Mouse (Mus musculus) lung, embryonic 15.5 days (tissue): ENCODE measurements at regions not wholly inside any gene's neighbourhood (a gene's known extent, or its start where the extent isn't known, plus 50 kb on each side); places are given as distances from the start of the nearest gene placed in this dataset.
"Not testable (repeated sequence)": the region's sequence is repeated elsewhere in the genome, so short reads cannot be mapped to it uniquely, and the experiment has no call there.

Experiments
- ATAC-seq: fragments of 200-750 bp; cut with Nextera tagmentation; 2 replicates; pipeline ENCODE4 v1.8.0; 2017; ENCODE audit warnings: moderate number of reproducible peaks, borderline replicate concordance; ENCODE audit not compliant: low FRiP score, low TSS enrichment; ENCODE audit errors: extremely low read depth
- H3K27ac ChIP-seq: fragments of 300-500 bp; sonication (generic); 2 replicates; pipeline ENCODE4 v1.5.1; 2015; ENCODE audit warnings: moderate library complexity, mild to moderate bottlenecking, inconsistent platforms
- H3K27me3 ChIP-seq: fragments of 300-500 bp; sonication (generic); 2 replicates; pipeline ENCODE4 v1.6.1; 2015; ENCODE audit warnings: inconsistent platforms
- H3K36me3 ChIP-seq: fragments of 300-500 bp; sonication (generic); 2 replicates; pipeline ENCODE4 v1.6.1; 2015; ENCODE audit warnings: inconsistent platforms
- H3K4me1 ChIP-seq: fragments of 300-500 bp; sonication (generic); 2 replicates; pipeline ENCODE4 v1.6.1; 2015; ENCODE audit warnings: inconsistent platforms
- H3K4me2 ChIP-seq: fragments of 300-500 bp; sonication (generic); 2 replicates; pipeline ENCODE4 v1.6.1; 2015; ENCODE audit warnings: inconsistent platforms, mild to moderate bottlenecking, moderate library complexity
- H3K4me3 ChIP-seq: fragments of 300-500 bp; sonication (generic); 2 replicates; pipeline ENCODE4 v1.5.1; 2015; ENCODE audit warnings: mild to moderate bottlenecking, inconsistent platforms
- H3K9ac ChIP-seq: fragments of 300-500 bp; sonication (generic); 2 replicates; pipeline ENCODE4 v1.6.1; 2015; ENCODE audit warnings: inconsistent platforms
- H3K9me3 ChIP-seq: fragments of 300-500 bp; sonication (generic); 2 replicates; pipeline ENCODE4 v1.6.1; 2016; ENCODE audit warnings: inconsistent platforms
- WGBS: fragments of 180-500 bp; shearing (Covaris S2); methylation state at CpG from one replicate; pipeline ENCODE4 v1.1.7; 2015; 5-methylcytosine and 5-hydroxymethylcytosine counted together

GRCm38 (mm10) chr7:75384506-75384911, 70.8 kb upstream of the Akap13 start:
- Histone ChIP-seq H3K4me3 (no peak overlapping the region), H3K9me3 (no peaks in the 10 kb centered on the region), H3K27ac (peak overlapping the region; percentile 51), H3K9ac (no peak overlapping the region), H3K4me2 (no peak overlapping the region), H3K27me3 (no peaks in the 10 kb centered on the region), H3K36me3 (no peaks in the 10 kb centered on the region), H3K4me1 (0 out of 2 replicates have a peak, but pooled peaks cover 5% of the 10 kb centered on the region)
- WGBS = 41% methylated on average over 8 of the region's 8 CpGs
- no peak; the same call in 1 of the 2 replicates for ATAC-seq

DNA sequence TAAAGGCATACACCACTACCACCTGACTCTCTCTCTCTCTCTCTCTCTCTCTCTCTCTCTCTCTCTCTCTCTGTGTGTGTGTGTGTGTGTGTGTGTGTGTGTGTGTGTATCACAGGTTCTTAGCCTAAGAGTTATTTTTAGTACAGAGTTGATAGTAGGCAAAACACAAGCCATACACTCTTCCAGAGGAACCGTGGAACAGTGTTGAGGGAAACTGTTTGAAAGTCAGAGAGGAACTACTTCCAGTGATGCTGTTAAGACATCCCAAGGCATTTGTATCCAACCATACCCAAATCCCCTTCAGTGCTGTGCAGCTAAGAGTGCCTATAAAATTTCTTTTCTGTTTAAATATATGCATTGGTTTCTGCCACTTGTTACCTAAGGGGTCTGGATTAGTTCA, 68.3 kb upstream of the Akap13 start:
- no peaks in the 10 kb centered on the region for H3K27me3 ChIP-seq
- H3K36me3 ChIP-seq = no peaks in the 10 kb centered on the region
- H3K4me2 ChIP-seq = no peak overlapping the region
- 0 out of 2 replicates have a peak, but pooled peaks cover 5% of the 10 kb centered on the region for H3K4me1 ChIP-seq
- ATAC-seq = no peak
- H3K9me3 ChIP-seq = no peaks in the 10 kb centered on the region
- 60% methylated on average over 1 of the region's 1 CpGs for WGBS
- H3K27ac ChIP-seq = no peak overlapping the region
- H3K4me3 ChIP-seq = no peak overlapping the region
- no peak overlapping the region for H3K9ac ChIP-seq

GRCm38 (mm10) chr7:75387821-75388431, 67.4 kb upstream of the Akap13 start:
- Histone ChIP-seq H3K27ac (no peak overlapping the region), H3K36me3 (no peaks in the 10 kb centered on the region), H3K4me2 (no peak overlapping the region), H3K9me3 (no peaks in the 10 kb centered on the region), H3K4me1 (0 out of 2 replicates have a peak, but pooled peaks cover 5% of the 10 kb centered on the region), H3K27me3 (no peaks in the 10 kb centered on the region), H3K9ac (no peak overlapping the region), H3K4me3 (no peak overlapping the region)
- ATAC-seq = no peak
- WGBS = 74% methylated on average over 6 of the region's 6 CpGs

- Histone ChIP-seq H3K4me1 (peaks cover 1% of the 10 kb centered on the region; the same call in 1 of the 2 replicates), H3K36me3 (no peaks in the 10 kb centered on the region), H3K27ac (no peak overlapping the region), H3K4me2 (no peak overlapping the region), H3K4me3 (no peak overlapping the region), H3K27me3 (no peaks in the 10 kb centered on the region), H3K9ac (no peak overlapping the region), H3K9me3 (no peaks in the 10 kb centered on the region)
- 86% methylated on average over 3 of the region's 3 CpGs for WGBS
- ATAC-seq = no peak; the same call in 1 of the 2 replicates
These were observed 65.2 kb upstream of the Akap13 start for GRCm38 (mm10) chr7:75390162-75390561.

GRCm38 (mm10) chr7:75392783-75393182, 62.6 kb upstream of the Akap13 start:
- Histone ChIP-seq H3K27ac (no peak overlapping the region), H3K4me3 (no peak overlapping the region), H3K4me2 (no peak overlapping the region), H3K4me1 (peaks cover 14% of the 10 kb centered on the region), H3K27me3 (no peaks in the 10 kb centered on the region), H3K36me3 (no peaks in the 10 kb centered on the region), H3K9ac (no peak overlapping the region), H3K9me3 (no peaks in the 10 kb centered on the region)
- ATAC-seq = no peak
- WGBS = 32% methylated on average over 3 of the region's 3 CpGs

DNA sequence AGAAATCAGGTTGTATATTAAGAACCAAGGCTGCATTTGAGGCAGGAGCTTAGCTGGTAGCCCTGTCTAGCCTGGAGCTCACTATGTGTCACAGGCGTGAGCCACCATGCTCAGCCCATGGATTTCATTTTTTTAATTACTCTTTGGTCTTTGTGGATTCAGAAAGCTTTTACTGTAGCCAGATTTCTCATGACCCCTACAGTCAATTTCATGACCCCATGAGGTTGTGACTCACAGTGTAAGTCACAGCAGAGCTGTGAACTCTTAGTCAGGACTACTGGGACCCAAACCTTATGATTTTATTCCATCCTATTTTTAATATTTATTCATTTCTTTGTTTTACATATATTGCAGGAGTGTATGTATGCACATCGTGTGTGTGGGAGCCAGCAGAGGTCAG, 61.9 kb upstream of the Akap13 start:
- no peak overlapping the region for H3K27ac ChIP-seq
- no peak overlapping the region for H3K4me3 ChIP-seq
- H3K9ac ChIP-seq = no peak overlapping the region
- H3K36me3 ChIP-seq = no peaks in the 10 kb centered on the region
- ATAC-seq = no peak
- peaks cover 16% of the 10 kb centered on the region for H3K4me1 ChIP-seq
- H3K4me2 ChIP-seq = no peak overlapping the region
- H3K9me3 ChIP-seq = no peaks in the 10 kb centered on the region
- 85% methylated on average over 2 of the region's 2 CpGs for whole genome bisulfite sequencing
- H3K27me3 ChIP-seq = no peaks in the 10 kb centered on the region

DNA sequence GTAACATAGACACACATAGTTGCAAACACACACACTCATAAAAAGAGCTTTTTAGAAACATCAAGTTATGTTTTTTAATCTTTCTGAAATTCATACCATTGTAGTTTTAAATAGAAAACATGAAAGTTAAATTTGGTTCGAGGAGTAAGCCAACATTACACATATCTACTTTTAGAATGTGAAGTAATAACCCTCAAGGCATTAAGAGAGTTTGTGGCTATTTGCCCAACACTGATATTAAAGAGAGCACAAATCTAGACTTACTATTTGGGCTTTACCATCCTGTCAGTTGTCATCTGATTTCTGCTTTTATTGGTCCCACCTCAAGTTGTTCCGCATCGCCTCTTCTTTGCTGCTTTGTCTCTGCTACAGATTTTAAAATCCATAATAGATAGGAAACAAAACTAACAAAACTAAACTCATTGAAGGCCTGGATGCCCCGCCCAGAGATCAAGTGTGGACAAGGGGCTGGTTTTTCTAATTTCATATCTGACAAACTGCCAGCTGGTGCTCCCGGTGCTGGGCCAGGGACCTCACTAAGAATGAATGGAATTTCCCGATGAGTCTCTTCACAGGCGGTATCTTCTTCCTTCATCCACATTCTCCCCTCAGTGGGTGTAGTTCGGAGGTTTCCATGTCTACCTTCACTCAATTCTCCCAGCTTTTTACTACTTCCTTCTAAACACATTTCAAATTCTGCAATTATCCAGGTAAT, 60.3 kb upstream of the Akap13 start:
- Histone ChIP-seq H3K9me3 (no peaks in the 10 kb centered on the region), H3K9ac (no peak overlapping the region), H3K4me3 (no peak overlapping the region), H3K27ac (no peak overlapping the region), H3K4me2 (no peak overlapping the region), H3K27me3 (no peaks in the 10 kb centered on the region), H3K4me1 (peaks cover 21% of the 10 kb centered on the region), H3K36me3 (no peaks in the 10 kb centered on the region)
- 42% methylated on average over 8 of the region's 8 CpGs for WGBS
- ATAC-seq = no peak

DNA sequence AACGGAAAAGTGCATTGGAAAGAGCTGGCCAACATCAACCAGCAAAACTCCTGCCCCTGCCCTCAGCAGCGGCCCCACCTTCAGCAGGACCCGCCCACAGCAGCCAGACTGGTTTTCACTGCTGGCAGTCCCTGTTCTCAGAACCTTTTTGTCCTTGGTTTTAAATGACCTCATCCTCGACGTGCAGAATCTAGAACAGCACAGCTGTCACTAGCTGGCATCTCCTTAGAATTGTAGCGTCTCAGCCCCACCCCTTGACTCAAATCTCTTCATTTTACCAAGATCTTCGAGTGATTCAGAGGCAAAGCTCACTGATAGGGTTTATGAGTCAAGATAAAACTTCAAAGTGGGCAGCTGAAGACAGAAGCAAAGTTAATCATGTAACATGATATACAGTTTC, 57.8 kb upstream of the Akap13 start:
- Histone ChIP-seq H3K9me3 (no peaks in the 10 kb centered on the region), H3K27me3 (no peaks in the 10 kb centered on the region), H3K4me1 (peaks cover 21% of the 10 kb centered on the region), H3K36me3 (no peaks in the 10 kb centered on the region), H3K9ac (no peak overlapping the region), H3K27ac (0 out of 2 replicates have a peak overlapping the region, but pooled peaks have one; percentile 2), H3K4me2 (no peak overlapping the region), H3K4me3 (no peak overlapping the region)
- no peak for ATAC-seq
- 6% methylated on average over 7 of the region's 7 CpGs for WGBS

DNA sequence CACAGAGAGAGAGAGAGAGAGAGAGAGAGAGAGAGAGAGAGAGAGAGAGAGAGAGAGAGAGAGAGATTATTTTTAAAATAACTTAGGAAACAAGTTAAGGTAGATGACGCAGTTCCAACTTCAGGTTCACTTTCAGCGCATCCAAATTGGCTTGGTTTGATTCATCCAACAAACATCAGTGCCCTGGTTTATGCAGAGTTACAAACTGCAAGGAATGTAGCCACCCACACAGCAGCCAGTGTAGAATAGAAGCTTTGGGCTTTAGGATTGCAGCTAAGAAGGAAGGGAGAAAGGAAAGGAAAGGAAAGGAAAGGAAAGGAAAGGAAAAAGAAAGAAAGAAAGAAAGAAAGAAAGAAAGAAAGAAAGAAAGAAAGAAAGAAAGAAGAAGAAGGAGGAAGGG, 56.9 kb upstream of the Akap13 start:
- 79% methylated on average over 2 of the region's 2 CpGs for WGBS
- H3K9me3 ChIP-seq, H3K27me3 ChIP-seq, H3K4me2 ChIP-seq, H3K9ac ChIP-seq, H3K36me3 ChIP-seq, ATAC-seq, H3K27ac ChIP-seq, H3K4me3 ChIP-seq: not testable (repeated sequence)
- peaks cover 21% of the 10 kb centered on the region for H3K4me1 ChIP-seq

- no peaks in the 10 kb centered on the region for H3K9me3 ChIP-seq
- no peak overlapping the region for H3K4me3 ChIP-seq
- ATAC-seq = peak; percentile 81
- peaks cover 21% of the 10 kb centered on the region for H3K4me1 ChIP-seq
- H3K9ac ChIP-seq = no peak overlapping the region
- WGBS = 48% methylated on average over 7 of the region's 7 CpGs
- H3K4me2 ChIP-seq = no peak overlapping the region
- H3K27me3 ChIP-seq = no peaks in the 10 kb centered on the region
- no peak overlapping the region for H3K27ac ChIP-seq
- H3K36me3 ChIP-seq = no peaks in the 10 kb centered on the region
These were observed 56.2 kb upstream of the Akap13 start for GRCm38 (mm10) chr7:75398904-75399724.

DNA sequence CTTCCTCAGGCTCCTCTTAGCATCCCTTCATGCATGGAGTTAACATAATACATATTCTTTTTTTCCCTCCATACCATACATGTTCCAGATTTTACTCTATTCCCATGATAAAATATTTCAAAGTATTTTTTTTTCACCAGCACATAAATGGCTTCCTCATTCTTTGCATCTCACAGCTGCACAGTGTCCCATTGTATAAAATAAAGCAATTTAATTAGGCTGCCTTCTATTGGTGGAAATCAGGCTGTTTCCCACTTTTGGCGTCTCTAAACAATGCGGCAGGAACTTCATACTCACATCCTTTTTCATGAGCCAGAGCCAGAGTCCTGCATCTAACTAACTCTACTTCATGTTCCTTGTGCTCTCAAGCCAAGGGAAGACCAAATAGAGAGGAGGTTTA, 54.9 kb upstream of the Akap13 start:
- no peaks in the 10 kb centered on the region for H3K27me3 ChIP-seq
- no peaks in the 10 kb centered on the region for H3K36me3 ChIP-seq
- no peak overlapping the region for H3K4me2 ChIP-seq
- no peaks in the 10 kb centered on the region for H3K9me3 ChIP-seq
- no peak for ATAC-seq
- no peak overlapping the region for H3K27ac ChIP-seq
- peaks cover 18% of the 10 kb centered on the region for H3K4me1 ChIP-seq
- H3K4me3 ChIP-seq = no peak overlapping the region
- H3K9ac ChIP-seq = no peak overlapping the region
- WGBS = 61% methylated on average over 2 of the region's 2 CpGs

- Histone ChIP-seq H3K4me1 (no peaks in the 10 kb centered on the region), H3K9me3 (no peaks in the 10 kb centered on the region), H3K4me2 (no peak overlapping the region), H3K9ac (no peak overlapping the region), H3K27me3 (no peaks in the 10 kb centered on the region), H3K27ac (no peak overlapping the region), H3K4me3 (no peak overlapping the region), H3K36me3 (no peaks in the 10 kb centered on the region)
- no peak for ATAC-seq
- WGBS = 48% methylated on average over 3 of the region's 3 CpGs
These were observed 50.4 kb upstream of the Akap13 start for GRCm38 (mm10) chr7:75404955-75405354.
